Mouse (Mus musculus): Measurements from ENCODE around the gene Plcl1. TPM values are rescaled to one million over a fixed set of nuclear protein-coding genes. Genes with fewer than 3 reads are reported as not detected.

Plcl1 gene
- polyA plus RNA-seq, 1 experiment from 2014 or later: 2.1 TPM

- Histone ChIP-seq H3K4me2 (ENCODE audit: low read length) (no peak overlapping the region), H3K9ac (ENCODE audit: low read length) (no peak overlapping the region), H3K4me3 (ENCODE audit: low read depth, low read length) (no peak overlapping the region), H3K27me3 (replicated peaks; ENCODE audit: control insufficient read depth, insufficient read depth, low read length) (peaks cover 8% of the 10 kb centered on the region; the same call in 1 of the 2 replicates), H3K9me3 (ENCODE audit: control insufficient read depth, low read length) (no peaks in the 10 kb centered on the region), H3K27ac (ENCODE audit: low read depth) (no peak overlapping the region), H3K36me3 (ENCODE audit: control insufficient read depth, insufficient read depth, low read length) (no peaks in the 10 kb centered on the region), H3K4me1 (replicated peaks; ENCODE audit: control insufficient read depth, insufficient read depth, low read length) (0 out of 2 replicates have a peak, but pooled peaks cover 8% of the 10 kb centered on the region)
- WGBS: 0% methylated on average over 3 of the region's 3 CpGs
- peak; percentile 76 for DNase-seq (ENCODE audit: low spot score)
- ATAC-seq (replicated peaks; ENCODE audit: low FRiP score, low TSS enrichment, low read depth): no peak
Measured at GRCm38 (mm10) chr1:55404439-55404838, 1.3 kb upstream of the Plcl1 start.

DNA sequence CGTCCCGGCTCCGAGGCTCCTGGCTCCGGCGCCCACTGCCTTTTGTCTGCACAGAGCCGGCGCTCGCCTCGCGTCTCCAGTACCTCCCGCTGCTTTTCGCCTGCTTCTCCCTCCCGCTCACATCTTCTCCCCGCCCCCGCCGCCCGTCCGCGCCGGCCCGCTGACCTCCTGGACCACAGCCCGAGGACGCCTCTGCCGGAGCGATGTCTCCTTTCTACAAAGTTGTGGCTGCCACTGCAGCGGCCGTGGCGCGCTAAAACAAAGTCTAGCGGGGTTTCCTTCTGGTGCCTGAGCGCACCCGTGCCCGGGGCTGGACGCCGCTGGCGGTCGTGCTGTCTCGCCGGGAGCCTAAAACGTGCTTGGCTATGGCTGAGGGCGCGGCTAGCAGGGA is 297 bp downstream of the Plcl1 start:
- no peaks in the 10 kb centered on the region for H3K36me3 ChIP-seq (ENCODE audit: control insufficient read depth, insufficient read depth, low read length)
- peak overlapping the region; percentile 38; the same call in 1 of the 2 replicates for H3K27ac ChIP-seq (ENCODE audit: low read depth)
- 0% methylated on average over 42 of the region's 42 CpGs for WGBS
- peak overlapping the region; percentile 52 for H3K9ac ChIP-seq (ENCODE audit: low read length)
- H3K27me3 ChIP-seq (replicated peaks; ENCODE audit: control insufficient read depth, insufficient read depth, low read length): peaks cover 8% of the 10 kb centered on the region; the same call in 1 of the 2 replicates
- DNase-seq (ENCODE audit: low spot score) (no peak), ATAC-seq (replicated peaks; ENCODE audit: low FRiP score, low TSS enrichment, low read depth) (peak; percentile 53; the same call in 1 of the 2 replicates)
- no peaks in the 10 kb centered on the region for H3K9me3 ChIP-seq (ENCODE audit: control insufficient read depth, low read length)
- 0 out of 2 replicates have a peak, but pooled peaks cover 8% of the 10 kb centered on the region for H3K4me1 ChIP-seq (replicated peaks; ENCODE audit: control insufficient read depth, insufficient read depth, low read length)
- peak overlapping the region; percentile 94 for H3K4me2 ChIP-seq (ENCODE audit: low read length)
- peak overlapping the region; percentile 73 for H3K4me3 ChIP-seq (ENCODE audit: low read depth, low read length)

GRCm38 (mm10) chr1:55406531-55407375 is 1.0 kb downstream of the Plcl1 start:
- peak overlapping the region; percentile 73 for H3K4me3 ChIP-seq (ENCODE audit: low read depth, low read length)
- no peaks in the 10 kb centered on the region for H3K9me3 ChIP-seq (ENCODE audit: control insufficient read depth, low read length)
- H3K27ac ChIP-seq (ENCODE audit: low read depth): peak overlapping the region; percentile 38; the same call in 1 of the 2 replicates
- H3K9ac ChIP-seq (ENCODE audit: low read length): peak overlapping the region; percentile 52
- peak overlapping the region; percentile 94 for H3K4me2 ChIP-seq (ENCODE audit: low read length)
- ATAC-seq (replicated peaks; ENCODE audit: low FRiP score, low TSS enrichment, low read depth) (no peak), DNase-seq (ENCODE audit: low spot score) (peak; percentile 75)
- no peaks in the 10 kb centered on the region for H3K36me3 ChIP-seq (ENCODE audit: control insufficient read depth, insufficient read depth, low read length)
- 0 out of 2 replicates have a peak, but pooled peaks cover 8% of the 10 kb centered on the region for H3K4me1 ChIP-seq (replicated peaks; ENCODE audit: control insufficient read depth, insufficient read depth, low read length)
- H3K27me3 ChIP-seq (replicated peaks; ENCODE audit: control insufficient read depth, insufficient read depth, low read length): peaks cover 8% of the 10 kb centered on the region; the same call in 1 of the 2 replicates
- WGBS: 2% methylated on average over 29 of the region's 35 CpGs

- 0 out of 2 replicates have a peak, but pooled peaks cover 3% of the 10 kb centered on the region for H3K4me1 ChIP-seq (replicated peaks; ENCODE audit: control insufficient read depth, insufficient read depth, low read length)
- 77% methylated on average over 2 of the region's 2 CpGs for WGBS
Measured at GRCm38 (mm10) chr1:55410670-55411069, 4.9 kb downstream of the Plcl1 start.

GRCm38 (mm10) chr1:55411079-55411478 is 5.4 kb downstream of the Plcl1 start:
- Histone ChIP-seq H3K9ac (ENCODE audit: low read length) (no peak overlapping the region), H3K4me1 (replicated peaks; ENCODE audit: control insufficient read depth, insufficient read depth, low read length) (0 out of 2 replicates have a peak, but pooled peaks cover 3% of the 10 kb centered on the region), H3K27ac (ENCODE audit: low read depth) (no peak overlapping the region), H3K27me3 (replicated peaks; ENCODE audit: control insufficient read depth, insufficient read depth, low read length) (peaks cover 8% of the 10 kb centered on the region; the same call in 1 of the 2 replicates), H3K4me2 (ENCODE audit: low read length) (no peak overlapping the region), H3K4me3 (ENCODE audit: low read depth, low read length) (no peak overlapping the region), H3K9me3 (ENCODE audit: control insufficient read depth, low read length) (no peaks in the 10 kb centered on the region), H3K36me3 (ENCODE audit: control insufficient read depth, insufficient read depth, low read length) (no peaks in the 10 kb centered on the region)
- WGBS: 91% methylated on average over 2 of the region's 2 CpGs
- DNase-seq (ENCODE audit: low spot score) (no peak), ATAC-seq (replicated peaks; ENCODE audit: low FRiP score, low TSS enrichment, low read depth) (no peak)

More at GRCm38 (mm10) chr1:55410670-55411069, 4.9 kb downstream of the Plcl1 start:
- Histone ChIP-seq H3K27ac (ENCODE audit: low read depth) (no peak overlapping the region), H3K4me2 (ENCODE audit: low read length) (no peak overlapping the region), H3K9me3 (ENCODE audit: control insufficient read depth, low read length) (no peaks in the 10 kb centered on the region), H3K9ac (ENCODE audit: low read length) (no peak overlapping the region), H3K36me3 (ENCODE audit: control insufficient read depth, insufficient read depth, low read length) (no peaks in the 10 kb centered on the region), H3K4me3 (ENCODE audit: low read depth, low read length) (no peak overlapping the region), H3K27me3 (replicated peaks; ENCODE audit: control insufficient read depth, insufficient read depth, low read length) (peaks cover 8% of the 10 kb centered on the region; the same call in 1 of the 2 replicates)
- ATAC-seq (replicated peaks; ENCODE audit: low FRiP score, low TSS enrichment, low read depth) (no peak), DNase-seq (ENCODE audit: low spot score) (no peak)

GRCm38 (mm10) chr1:55412569-55412968 is 6.8 kb downstream of the Plcl1 start:
- Histone ChIP-seq H3K4me2 (ENCODE audit: low read length) (no peak overlapping the region), H3K4me3 (ENCODE audit: low read depth, low read length) (no peak overlapping the region), H3K9ac (ENCODE audit: low read length) (no peak overlapping the region), H3K27me3 (replicated peaks; ENCODE audit: control insufficient read depth, insufficient read depth, low read length) (peaks cover 3% of the 10 kb centered on the region; the same call in 1 of the 2 replicates), H3K4me1 (replicated peaks; ENCODE audit: control insufficient read depth, insufficient read depth, low read length) (no peaks in the 10 kb centered on the region), H3K27ac (ENCODE audit: low read depth) (no peak overlapping the region), H3K9me3 (ENCODE audit: control insufficient read depth, low read length) (no peaks in the 10 kb centered on the region), H3K36me3 (ENCODE audit: control insufficient read depth, insufficient read depth, low read length) (no peaks in the 10 kb centered on the region)
- ATAC-seq (replicated peaks; ENCODE audit: low FRiP score, low TSS enrichment, low read depth): no peak
- no peak for DNase-seq (ENCODE audit: low spot score)
- 48% methylated on average over 6 of the region's 6 CpGs for WGBS

GRCm38 (mm10) chr1:55413534-55413933 is 7.8 kb downstream of the Plcl1 start:
- H3K9me3 ChIP-seq (ENCODE audit: control insufficient read depth, low read length): no peaks in the 10 kb centered on the region
- H3K4me2 ChIP-seq (ENCODE audit: low read length): no peak overlapping the region
- no peaks in the 10 kb centered on the region for H3K27me3 ChIP-seq (replicated peaks; ENCODE audit: control insufficient read depth, insufficient read depth, low read length)
- no peak for DNase-seq (ENCODE audit: low spot score)
- no peak overlapping the region for H3K4me3 ChIP-seq (ENCODE audit: low read depth, low read length)
- H3K27ac ChIP-seq (ENCODE audit: low read depth): no peak overlapping the region
- no peaks in the 10 kb centered on the region for H3K36me3 ChIP-seq (ENCODE audit: control insufficient read depth, insufficient read depth, low read length)
- no peaks in the 10 kb centered on the region for H3K4me1 ChIP-seq (replicated peaks; ENCODE audit: control insufficient read depth, insufficient read depth, low read length)
- H3K9ac ChIP-seq (ENCODE audit: low read length): no peak overlapping the region
- ATAC-seq (replicated peaks; ENCODE audit: low FRiP score, low TSS enrichment, low read depth): no peak
- WGBS: 71% methylated on average over 1 of the region's 1 CpGs

DNA sequence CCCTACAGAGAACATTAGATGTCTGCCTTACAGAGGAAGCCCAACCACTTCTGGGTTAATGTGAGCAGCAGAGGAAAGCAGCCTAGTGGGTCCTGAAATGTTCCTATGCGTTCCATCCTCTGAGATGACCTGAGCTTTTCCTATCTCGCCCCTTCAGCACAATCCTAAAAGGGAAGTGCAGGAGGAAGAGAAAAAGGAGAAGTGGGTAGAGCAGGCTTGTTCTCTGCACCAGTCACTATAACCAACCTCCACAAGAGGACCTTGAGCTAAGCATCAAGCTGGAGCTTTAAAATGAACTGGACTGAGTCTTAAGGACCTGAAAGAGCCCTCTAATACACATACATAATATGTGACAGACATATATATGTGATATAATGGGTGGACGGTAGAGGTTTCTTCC is 13.2 kb downstream of the Plcl1 start:
- H3K36me3 ChIP-seq (ENCODE audit: control insufficient read depth, insufficient read depth, low read length): no peaks in the 10 kb centered on the region
- WGBS: 80% methylated on average over 3 of the region's 3 CpGs
- H3K27me3 ChIP-seq (replicated peaks; ENCODE audit: control insufficient read depth, insufficient read depth, low read length): no peaks in the 10 kb centered on the region
- H3K9me3 ChIP-seq (ENCODE audit: control insufficient read depth, low read length): no peaks in the 10 kb centered on the region
- no peak for ATAC-seq (replicated peaks; ENCODE audit: low FRiP score, low TSS enrichment, low read depth)
- no peak overlapping the region for H3K4me3 ChIP-seq (ENCODE audit: low read depth, low read length)
- no peak overlapping the region for H3K4me2 ChIP-seq (ENCODE audit: low read length)
- no peak overlapping the region for H3K9ac ChIP-seq (ENCODE audit: low read length)
- no peaks in the 10 kb centered on the region for H3K4me1 ChIP-seq (replicated peaks; ENCODE audit: control insufficient read depth, insufficient read depth, low read length)
- no peak overlapping the region for H3K27ac ChIP-seq (ENCODE audit: low read depth)
- DNase-seq (ENCODE audit: low spot score): no peak

Data from intestine, embryonic 14.5 days (tissue).